Mouse (Mus musculus) embryonic stem cell, embryonic (primary cell): ENCODE measurements around the gene Pla2g10.
"Not testable (repeated sequence)": the region's sequence is repeated elsewhere in the genome, so short reads cannot be mapped to it uniquely, and the experiment has no call there.

ENCODE experiments used
- CTCF ChIA-PET, 4 experiments: fragments of 300-600 bp in 2 of 4; fragments of 350-600 bp in 2 of 4; sonication (Branson Sonifier 250); formaldehyde crosslinking; loops; one replicate each; lab custom pipeline; 2022; ENCODE audit warnings: inconsistent platforms in 2 of 4; lab: Charles Lee
- POLR2A ChIA-PET, 4 experiments: fragments of 300-600 bp in 2 of 4; fragments of 350-600 bp in 2 of 4; sonication (Branson Sonifier 250); formaldehyde crosslinking; loops; one replicate each; lab custom pipeline; 2022; ENCODE audit warnings: antibody characterized with exemption in 4 of 4, inconsistent platforms in 1 of 4; lab: Charles Lee

The Pla2g10 gene

GRCm38 (mm10) chr16:13730285-13731255 is at the start of gene Pla2g10:
Gene Pla2g10, minus strand, starts transcription at chr16:13730983.
- POLR2A ChIA-PET, result interaction anchor here in 2 of 4 experiments (0.7 to 1.7 kb wide), 5 partner anchors 13 to 60 kb away, joined by 3 to 8 read pairs (median 3); partner anchors contain the start of gene Rrn3 (in 1 of the 2)
- CTCF ChIA-PET, result interaction anchor here in 1 of 4 experiments (1.0 kb wide), 1 partner anchor 26 kb away, joined by 5 read pairs; no protein-coding TSS in a partner anchor

- ChIA-PET CTCF (interaction anchor here in 1 of 4 experiments (0.9 kb wide), 1 partner anchor 41 kb away, joined by 5 read pairs; no protein-coding TSS in a partner anchor), POLR2A (interaction anchor here in 2 of 4 experiments (0.9 to 1.6 kb wide), 6 partner anchors 8 to 25 kb away, joined by 4 to 7 read pairs (median 6); no protein-coding TSS in a partner anchor)
Observed at GRCm38 (mm10) chr16:13774651-13775050, 43.9 kb upstream of the Pla2g10 start.

- POLR2A ChIA-PET, CTCF ChIA-PET: not testable (repeated sequence)
Observed at GRCm38 (mm10) chr16:13774011-13774410, 43.2 kb upstream of the Pla2g10 start.

- CTCF ChIA-PET, result interaction anchor here in 3 of 4 experiments (0.6 to 1.4 kb wide), 4 partner anchors 33 to 337 kb away, joined by 3 to 6 read pairs (median 4); no protein-coding TSS in a partner anchor
- POLR2A ChIA-PET, result interaction anchor here in 3 of 4 experiments (0.6 to 6.8 kb wide), 20 partner anchors 8 to 792 kb away, joined by 3 to 63 read pairs (median 4); partner anchors contain the start of genes Rrn3 (in 3 of the 3), 3110001I22Rik (in 1 of the 3) and Bfar (in 1 of the 3)
Observed at GRCm38 (mm10) chr16:13772051-13772450, 41.3 kb upstream of the Pla2g10 start.

GRCm38 (mm10) chr16:13771603-13772002 is 40.8 kb upstream of the Pla2g10 start:
- POLR2A ChIA-PET, result interaction anchor here in 3 of 4 experiments (0.6 to 6.8 kb wide), 21 partner anchors 9 to 793 kb away, joined by 3 to 63 read pairs (median 4); partner anchors contain the start of genes Rrn3 (in 3 of the 3), 3110001I22Rik (in 1 of the 3) and Bfar (in 1 of the 3)
- CTCF ChIA-PET, result interaction anchor here in 3 of 4 experiments (0.6 to 1.4 kb wide), 4 partner anchors 32 to 336 kb away, joined by 3 to 6 read pairs (median 4); no protein-coding TSS in a partner anchor

- CTCF ChIA-PET, result interaction anchor here (0.6 to 1.4 kb wide), 6 partner anchors 14 to 86 kb away, joined by 3 to 4 read pairs (median 3); partner anchors contain the start of gene Rrn3 (in 2 of the 4)
- POLR2A ChIA-PET, result interaction anchor here (0.5 to 7.2 kb wide), 23 partner anchors 9 to 413 kb away, joined by 3 to 108 read pairs (median 5); partner anchors contain the start of genes Rrn3 (in 3 of the 4), 3110001I22Rik (in 1 of the 4) and Bfar (in 1 of the 4)
Observed at GRCm38 (mm10) chr16:13766367-13766766, 35.6 kb upstream of the Pla2g10 start.

- POLR2A ChIA-PET, result interaction anchor here (0.7 to 7.2 kb wide), 34 partner anchors 8 to 208 kb away, joined by 3 to 108 read pairs (median 5); partner anchors contain the start of gene Rrn3 (in 2 of the 4)
- CTCF ChIA-PET, result interaction anchor here in 1 of 4 experiments (0.6 kb wide), 1 partner anchor 41 kb away, joined by 3 read pairs; no protein-coding TSS in a partner anchor
Observed at GRCm38 (mm10) chr16:13764519-13764918, 33.7 kb upstream of the Pla2g10 start.

GRCm38 (mm10) chr16:13762807-13763206 is 32.0 kb upstream of the Pla2g10 start:
- POLR2A ChIA-PET, result interaction anchor here in 3 of 4 experiments (0.6 to 4.6 kb wide), 8 partner anchors 9 to 1886 kb away, joined by 3 to 51 read pairs (median 10); partner anchors contain the start of gene Rrn3 (in 1 of the 3)

GRCm38 (mm10) chr16:13757823-13758222 is 27.0 kb upstream of the Pla2g10 start:
- ChIA-PET POLR2A (interaction anchor here in 3 of 4 experiments (0.6 to 4.9 kb wide), 15 partner anchors 7 to 800 kb away, joined by 3 to 43 read pairs (median 5); partner anchors contain the start of genes Rrn3 (in 2 of the 3) and Ntan1 (in 1 of the 3)), CTCF (interaction anchor here in 2 of 4 experiments (0.7 to 0.9 kb wide), 2 partner anchors 24 to 48 kb away, joined by 3 to 8 read pairs; no protein-coding TSS in a partner anchor)

More at GRCm38 (mm10) chr16:13762807-13763206, 32.0 kb upstream of the Pla2g10 start:
- CTCF ChIA-PET, result not testable (repeated sequence)

GRCm38 (mm10) chr16:13754400-13755190 is 23.8 kb upstream of the Pla2g10 start:
- ChIA-PET CTCF (interaction anchor here in 1 of 4 experiments (0.7 to 1.0 kb wide), 4 partner anchors 12 to 82 kb away, joined by 3 read pairs; no protein-coding TSS in a partner anchor), POLR2A (interaction anchor here (0.6 to 4.9 kb wide), 45 partner anchors 9 to 636 kb away, joined by 3 to 51 read pairs (median 4); partner anchors contain the start of genes Rrn3 (in 3 of the 4), Ntan1 (in 2 of the 4), 3110001I22Rik (in 1 of the 4) and Bfar (in 1 of the 4))

GRCm38 (mm10) chr16:13753986-13754385 is 23.2 kb upstream of the Pla2g10 start:
- CTCF ChIA-PET, result interaction anchor here in 1 of 4 experiments (0.7 to 1.0 kb wide), 4 partner anchors 13 to 82 kb away, joined by 3 read pairs; no protein-coding TSS in a partner anchor
- POLR2A ChIA-PET, result interaction anchor here (0.6 to 4.9 kb wide), 44 partner anchors 8 to 636 kb away, joined by 3 to 51 read pairs (median 4); partner anchors contain the start of genes Rrn3 (in 3 of the 4), Ntan1 (in 2 of the 4), 3110001I22Rik (in 1 of the 4) and Bfar (in 1 of the 4)

- ChIA-PET POLR2A (interaction anchor here (0.6 to 5.6 kb wide), 50 partner anchors 8 to 632 kb away, joined by 3 to 95 read pairs (median 5); partner anchors contain the start of genes 3110001I22Rik (in 3 of the 4), Bfar (in 3 of the 4), Ntan1 (in 2 of the 4) and Rrn3 (in 2 of the 4)), CTCF (interaction anchor here in 3 of 4 experiments (0.5 to 1.4 kb wide), 4 partner anchors 15 to 35 kb away, joined by 3 read pairs; no protein-coding TSS in a partner anchor)
Observed at GRCm38 (mm10) chr16:13750626-13751025, 19.8 kb upstream of the Pla2g10 start.

- ChIA-PET POLR2A (interaction anchor here (0.6 to 5.6 kb wide), 57 partner anchors 9 to 632 kb away, joined by 3 to 95 read pairs (median 5); partner anchors contain the start of genes 3110001I22Rik (in 4 of the 4), Bfar (in 4 of the 4), Ntan1 (in 2 of the 4) and Rrn3 (in 2 of the 4)), CTCF (interaction anchor here in 3 of 4 experiments (0.5 to 1.4 kb wide), 4 partner anchors 15 to 34 kb away, joined by 3 read pairs; no protein-coding TSS in a partner anchor)
Observed at GRCm38 (mm10) chr16:13749981-13750380, 19.2 kb upstream of the Pla2g10 start.

- ChIA-PET POLR2A (interaction anchor here (0.7 to 5.6 kb wide), 39 partner anchors 9 to 631 kb away, joined by 3 to 95 read pairs (median 8); partner anchors contain the start of genes 3110001I22Rik (in 2 of the 4), Bfar (in 2 of the 4), Ntan1 (in 2 of the 4) and Rrn3 (in 2 of the 4)), CTCF (interaction anchor here in 2 of 4 experiments (0.7 to 1.4 kb wide), 2 partner anchors 18 to 1022 kb away, joined by 3 to 8 read pairs; no protein-coding TSS in a partner anchor)
Observed at GRCm38 (mm10) chr16:13749306-13749705, 18.5 kb upstream of the Pla2g10 start.

- CTCF ChIA-PET, result interaction anchor here (0.5 to 1.9 kb wide), 7 partner anchors 15 to 221 kb away, joined by 3 to 7 read pairs (median 3); no protein-coding TSS in a partner anchor
- POLR2A ChIA-PET, result interaction anchor here (0.6 to 5.6 kb wide), 34 partner anchors 9 to 414 kb away, joined by 3 to 95 read pairs (median 7); partner anchors contain the start of genes Rrn3 (in 3 of the 4), 3110001I22Rik (in 2 of the 4), Bfar (in 2 of the 4) and Ntan1 (in 1 of the 4)
Observed at GRCm38 (mm10) chr16:13748813-13749212, 18.0 kb upstream of the Pla2g10 start.
